Mouse (Mus musculus) macrophage (primary cell): ENCODE measurements around the gene Fam78a. TPM values are rescaled to one million over a fixed set of nuclear protein-coding genes. Genes with fewer than 3 reads are reported as not detected.
A peak's percentile ranks its signal among the peaks of the same experiment; 100 is the strongest.
"Not testable (repeated sequence)": the region's sequence is repeated elsewhere in the genome, so short reads cannot be mapped to it uniquely, and the experiment has no call there.

Experiments used
- H3K27ac ChIP-seq: fragments of 350-480 bp; formaldehyde crosslinking; 2 replicates; pipeline ENCODE4 v1.9.0; 2021
- H3K36me3 ChIP-seq: fragments of 350-480 bp; formaldehyde crosslinking; 2 replicates; pipeline ENCODE4 v1.9.0; 2021; ENCODE audit errors: inconsistent target
- H3K4me3 ChIP-seq: fragments of 350-480 bp; formaldehyde crosslinking; 2 replicates; pipeline ENCODE4 v1.9.0; 2021; ENCODE audit errors: inconsistent target
- H3K79me2 ChIP-seq: fragments of 350-480 bp; formaldehyde crosslinking; 2 replicates; pipeline ENCODE4 v1.9.0; 2021; ENCODE audit errors: inconsistent target
- WGBS: methylation state at CpG from one replicate; pipeline ENCODE4 v1.1.7; 2026; ENCODE audit warnings: inconsistent platforms; ENCODE audit not compliant: missing documents; 5-methylcytosine and 5-hydroxymethylcytosine counted together
- polyA plus RNA-seq: library from polyadenylated mRNA; stranded (reverse); fragments of 250-400 nt; gene quantifications from 3 replicates; pipeline ENCODE4 v1.2.4, GENCODE M21; 2018; ENCODE audit warnings: inconsistent platforms

Gene Fam78a
- polyA plus RNA-seq, 1 experiment from 2014 or later = 12.7 TPM

DNA sequence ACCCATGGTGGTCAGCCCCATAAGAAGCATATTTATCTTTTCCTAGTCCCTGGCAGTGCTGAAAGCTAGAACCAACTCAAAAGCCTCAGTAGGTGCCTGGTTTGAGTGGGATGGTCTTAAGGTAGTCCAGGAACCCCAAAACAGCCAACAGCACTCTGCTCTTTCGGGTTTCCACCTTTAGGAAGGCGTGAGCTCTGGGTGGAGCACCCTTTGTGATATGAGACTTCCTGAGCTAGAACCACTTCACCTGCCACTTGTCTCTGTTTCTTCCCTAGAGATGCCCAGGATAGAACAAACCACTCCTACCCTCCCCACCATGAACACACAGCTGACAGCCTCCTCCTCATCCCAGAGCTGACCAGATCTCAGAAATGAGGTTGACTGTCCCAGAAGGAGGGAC, 27.3 kb downstream of the Fam78a start:
- peaks cover 3% of the 10 kb centered on the region; the same call in 1 of the 2 replicates for H3K36me3 ChIP-seq
- H3K4me3 ChIP-seq = no peak overlapping the region
- H3K27ac ChIP-seq = no peak overlapping the region
- 72% methylated on average over 2 of the region's 2 CpGs for WGBS
- H3K79me2 ChIP-seq = no peaks in the 10 kb centered on the region

DNA sequence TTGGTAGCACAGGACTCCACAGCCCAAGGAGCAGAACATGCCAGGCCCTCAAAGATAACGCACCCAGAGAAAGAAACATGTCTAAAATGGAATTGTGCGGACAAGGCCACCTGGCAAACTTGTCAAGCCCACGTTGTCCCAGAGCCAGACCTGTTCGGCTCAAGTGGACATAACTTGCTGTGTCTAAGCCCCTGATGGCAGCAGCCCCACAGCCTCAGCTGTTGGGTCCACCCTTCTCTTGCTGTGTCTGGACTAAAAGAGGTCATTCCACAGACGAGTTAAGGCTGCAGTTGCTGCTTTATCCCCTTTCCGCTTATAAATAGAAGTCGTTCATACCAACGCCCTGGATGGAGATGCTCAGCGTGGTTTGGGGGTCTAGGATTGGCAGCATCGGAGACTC, 28.1 kb downstream of the Fam78a start:
- 95% methylated on average over 10 of the region's 10 CpGs for WGBS
- no peak overlapping the region for H3K4me3 ChIP-seq
- no peaks in the 10 kb centered on the region for H3K79me2 ChIP-seq
- peaks cover 7% of the 10 kb centered on the region; the same call in 1 of the 2 replicates for H3K36me3 ChIP-seq
- no peak overlapping the region for H3K27ac ChIP-seq

- Histone ChIP-seq H3K4me3 (no peak overlapping the region), H3K79me2 (no peaks in the 10 kb centered on the region), H3K27ac (no peak overlapping the region), H3K36me3 (peaks cover 16% of the 10 kb centered on the region)
- WGBS = 87% methylated on average over 6 of the region's 7 CpGs
These were observed 29.2 kb downstream of the Fam78a start for GRCm38 (mm10) chr2:32055357-32055965.

GRCm38 (mm10) chr2:32052418-32052817, 32.2 kb downstream of the Fam78a start:
- Histone ChIP-seq H3K27ac (no peak overlapping the region), H3K4me3 (no peak overlapping the region), H3K79me2 (no peaks in the 10 kb centered on the region), H3K36me3 (peaks cover 42% of the 10 kb centered on the region)
- WGBS = 93% methylated on average over 7 of the region's 7 CpGs

- H3K4me3 ChIP-seq = no peak overlapping the region
- no peak overlapping the region for H3K27ac ChIP-seq
- H3K36me3 ChIP-seq = peaks cover 48% of the 10 kb centered on the region
- WGBS = 93% methylated on average over 8 of the region's 8 CpGs
- H3K79me2 ChIP-seq = no peaks in the 10 kb centered on the region
These were observed 32.9 kb downstream of the Fam78a start for GRCm38 (mm10) chr2:32051791-32052190.

DNA sequence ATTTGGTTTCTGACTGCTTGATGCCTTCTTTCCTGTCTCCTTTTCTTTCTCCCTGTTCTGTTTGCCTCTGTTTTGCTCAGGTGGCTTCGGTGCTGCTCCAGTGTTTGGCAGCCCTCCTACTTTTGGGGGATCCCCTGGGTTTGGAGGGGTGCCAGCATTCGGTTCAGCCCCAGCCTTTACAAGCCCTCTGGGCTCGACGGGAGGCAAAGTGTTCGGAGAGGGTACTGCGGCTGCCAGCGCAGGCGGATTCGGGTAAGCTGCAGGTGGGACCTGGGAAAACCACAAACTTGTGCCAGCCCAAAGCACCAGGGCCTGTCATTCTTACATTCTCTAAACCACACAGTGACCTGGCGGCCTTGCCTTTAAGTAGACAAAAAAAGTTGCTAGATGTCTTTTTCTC, 37.3 kb downstream of the Fam78a start:
- no peak overlapping the region for H3K4me3 ChIP-seq
- no peak overlapping the region for H3K27ac ChIP-seq
- 53% methylated on average over 10 of the region's 10 CpGs for WGBS
- H3K36me3 ChIP-seq = peaks cover 82% of the 10 kb centered on the region
- H3K79me2 ChIP-seq = no peaks in the 10 kb centered on the region

DNA sequence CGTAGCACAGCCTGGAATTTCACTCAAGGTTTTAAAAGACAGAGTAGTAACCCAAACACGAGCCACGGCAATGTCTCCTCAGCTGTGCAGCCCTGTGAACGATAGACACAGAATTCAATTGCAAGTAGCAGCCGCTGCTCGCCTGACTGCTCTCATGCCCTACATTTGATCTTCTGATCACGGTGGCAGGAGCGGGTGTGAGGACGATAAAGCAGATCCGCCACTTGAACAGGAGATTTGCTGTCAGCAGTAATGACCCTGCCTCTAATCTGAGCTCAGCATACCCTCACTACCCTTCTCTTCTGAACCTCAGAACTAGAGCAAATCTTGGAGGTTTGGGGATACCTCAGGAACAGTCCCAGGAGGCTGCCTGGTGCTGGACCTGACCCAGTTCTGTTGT, 38.6 kb downstream of the Fam78a start:
- Histone ChIP-seq H3K27ac (no peak overlapping the region), H3K79me2 (no peaks in the 10 kb centered on the region), H3K36me3 (peaks cover 88% of the 10 kb centered on the region), H3K4me3 (no peak overlapping the region)
- 99% methylated on average over 10 of the region's 10 CpGs for WGBS

- no peak overlapping the region for H3K4me3 ChIP-seq
- peaks cover 85% of the 10 kb centered on the region for H3K36me3 ChIP-seq
- no peaks in the 10 kb centered on the region for H3K79me2 ChIP-seq
- WGBS = 91% methylated on average over 6 of the region's 6 CpGs
- H3K27ac ChIP-seq = no peak overlapping the region
These were observed 39.3 kb downstream of the Fam78a start for GRCm38 (mm10) chr2:32045375-32045774.

GRCm38 (mm10) chr2:32043836-32044235, 40.8 kb downstream of the Fam78a start:
- 88% methylated on average over 5 of the region's 5 CpGs for WGBS
- Histone ChIP-seq H3K4me3 (no peak overlapping the region), H3K27ac (no peak overlapping the region), H3K79me2 (no peaks in the 10 kb centered on the region), H3K36me3 (peaks cover 81% of the 10 kb centered on the region)

GRCm38 (mm10) chr2:32041087-32041486, 43.6 kb downstream of the Fam78a start:
- H3K36me3 ChIP-seq = peaks cover 59% of the 10 kb centered on the region

DNA sequence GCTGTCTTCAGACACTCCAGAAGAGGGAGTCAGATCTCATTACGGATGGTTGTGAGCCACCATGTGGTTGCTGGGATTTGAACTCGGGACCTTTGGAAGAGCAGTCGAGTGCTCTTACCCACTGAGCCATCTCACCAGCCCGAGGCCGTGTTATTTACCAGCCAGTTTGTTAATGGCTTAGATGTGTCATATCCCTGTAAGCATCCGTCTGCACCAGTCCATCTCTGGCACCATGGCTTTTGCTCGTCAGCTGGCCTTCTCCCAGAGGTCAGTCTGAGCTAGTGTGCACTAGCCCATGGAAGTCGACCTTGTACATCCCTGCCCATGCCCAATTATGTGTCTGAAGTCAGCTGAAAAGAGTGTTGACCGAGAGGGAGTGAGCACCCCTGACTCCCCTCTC, 44.0 kb downstream of the Fam78a start:
- peaks cover 57% of the 10 kb centered on the region for H3K36me3 ChIP-seq

More at GRCm38 (mm10) chr2:32041087-32041486, 43.6 kb downstream of the Fam78a start:
- no peaks in the 10 kb centered on the region for H3K79me2 ChIP-seq
- no peak overlapping the region for H3K27ac ChIP-seq
- WGBS = 100% methylated on average over 2 of the region's 2 CpGs
- H3K4me3 ChIP-seq = no peak overlapping the region

DNA sequence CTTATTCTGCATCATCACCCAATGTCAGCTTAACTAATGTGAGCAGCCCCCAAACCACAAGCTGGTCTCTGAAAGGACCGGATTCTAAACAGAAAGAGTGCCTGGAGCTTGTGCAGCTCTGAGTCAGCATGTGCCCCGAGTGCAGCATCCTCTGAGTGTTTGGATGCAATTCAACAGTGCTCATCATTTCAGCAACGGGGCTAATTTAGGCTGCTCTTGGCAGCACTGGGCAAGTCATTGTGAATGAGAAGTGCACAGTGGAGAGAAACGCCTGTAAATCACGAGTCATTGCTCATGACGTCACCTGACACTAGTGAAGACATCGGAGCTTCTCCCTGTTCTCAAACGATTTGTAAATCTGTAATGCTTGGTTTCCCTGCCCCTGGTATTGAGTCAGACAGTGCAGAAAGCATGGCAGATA, 46.0 kb downstream of the Fam78a start:
- Histone ChIP-seq H3K4me3 (no peak overlapping the region), H3K79me2 (no peaks in the 10 kb centered on the region), H3K36me3 (peaks cover 57% of the 10 kb centered on the region), H3K27ac (peak overlapping the region; percentile 83)
- WGBS = 17% methylated on average over 8 of the region's 8 CpGs

More for the DNA sequence above, 44.0 kb downstream of the Fam78a start:
- not testable (repeated sequence) for H3K79me2 ChIP-seq, H3K4me3 ChIP-seq, H3K27ac ChIP-seq
- 95% methylated on average over 8 of the region's 9 CpGs for WGBS

DNA sequence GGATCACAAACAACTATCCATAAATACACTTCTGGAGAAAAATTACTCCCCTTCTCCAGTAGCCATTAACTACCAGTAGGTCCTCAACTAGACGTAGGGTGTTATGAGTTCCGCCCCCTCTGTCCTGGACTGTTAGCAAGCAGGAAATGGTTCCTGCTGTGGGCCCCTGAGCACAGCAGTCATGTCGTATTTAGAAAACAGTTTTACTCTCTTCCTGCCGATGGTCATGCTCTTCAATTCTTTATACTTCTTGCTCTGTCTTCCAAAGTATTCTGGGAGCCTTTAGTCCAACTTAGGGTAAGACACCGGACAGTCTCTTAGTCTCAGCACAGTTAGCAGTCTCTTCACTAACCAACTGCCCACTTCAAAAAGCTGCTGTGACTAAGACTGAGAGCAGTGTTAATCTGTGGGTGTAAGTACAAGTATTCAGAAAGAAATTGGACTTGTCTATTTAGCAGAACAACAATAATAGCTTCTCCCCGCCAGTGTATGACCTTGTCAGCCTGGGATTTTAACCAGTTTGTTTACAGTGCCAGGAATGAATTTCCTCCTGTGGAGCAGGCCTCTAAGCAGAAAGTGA, 47.3 kb downstream of the Fam78a start:
- peak overlapping the region; percentile 83 for H3K27ac ChIP-seq
- H3K79me2 ChIP-seq = no peaks in the 10 kb centered on the region
- WGBS = 44% methylated on average over 6 of the region's 6 CpGs

DNA sequence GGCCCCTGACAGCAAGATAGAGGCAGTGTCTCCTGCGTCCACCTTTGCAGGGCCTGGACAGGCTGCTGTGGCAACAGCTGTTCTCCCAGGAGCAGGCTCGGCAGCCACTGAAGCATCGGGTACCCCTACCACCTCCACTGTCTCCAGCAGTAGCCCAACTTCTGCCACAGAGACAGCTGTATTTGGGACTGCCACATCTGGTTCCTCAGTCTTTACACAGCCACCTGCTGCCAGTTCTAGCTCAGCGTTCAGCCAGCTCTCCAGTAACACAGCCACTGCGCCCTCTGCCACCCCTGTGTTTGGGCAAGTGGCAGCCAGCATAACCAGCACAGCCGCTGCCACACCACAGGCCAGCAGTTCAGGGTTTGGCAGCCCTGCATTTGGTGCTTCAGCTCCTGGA, 50.5 kb downstream of the Fam78a start:
- WGBS = 96% methylated on average over 4 of the region's 6 CpGs
- H3K4me3 ChIP-seq = no peak overlapping the region
- no peak overlapping the region for H3K27ac ChIP-seq
- H3K36me3 ChIP-seq = peaks cover 62% of the 10 kb centered on the region
- H3K79me2 ChIP-seq = no peaks in the 10 kb centered on the region

More for the DNA sequence above, 47.3 kb downstream of the Fam78a start:
- Histone ChIP-seq H3K4me3 (no peak overlapping the region), H3K36me3 (peaks cover 59% of the 10 kb centered on the region)

GRCm38 (mm10) chr2:32033436-32033835, 51.2 kb downstream of the Fam78a start:
- H3K36me3 ChIP-seq = peaks cover 67% of the 10 kb centered on the region
- H3K27ac ChIP-seq = no peak overlapping the region
- no peaks in the 10 kb centered on the region for H3K79me2 ChIP-seq
- WGBS = 98% methylated on average over 6 of the region's 6 CpGs
- H3K4me3 ChIP-seq = no peak overlapping the region
